Mouse (Mus musculus) kidney, adult 8-10 months (tissue): Measurements from ENCODE around the gene Dnm2.
A peak's percentile ranks its signal among the peaks of the same experiment; 100 is the strongest.

Experiments
- DNase-seq, 2 experiments: peaks; one replicate each; pipeline ENCODE4 v3.0.0; 2022

Dnm2 gene

GRCm38 (mm10) chr9:21424631-21425555, at the start of gene Dnm2:
TSS of gene Dnm2 (plus strand) at chr9:21424908.
- DNase-seq: peak; percentile 100

GRCm38 (mm10) chr9:21379195-21379594, 45.5 kb upstream of the Dnm2 start:
- no peak for DNase-seq

GRCm38 (mm10) chr9:21380868-21381267, 43.8 kb upstream of the Dnm2 start:
- no peak for DNase-seq

GRCm38 (mm10) chr9:21383966-21384365, 40.7 kb upstream of the Dnm2 start:
- DNase-seq: no peak

- DNase-seq: peak in 1 of 2 experiments; percentile 9
These were observed 32.0 kb upstream of the Dnm2 start for GRCm38 (mm10) chr9:21392646-21393175.

GRCm38 (mm10) chr9:21395692-21396091, 29.0 kb upstream of the Dnm2 start:
- DNase-seq: no peak

GRCm38 (mm10) chr9:21397170-21397569, 27.5 kb upstream of the Dnm2 start:
- no peak for DNase-seq

GRCm38 (mm10) chr9:21401042-21401441, 23.7 kb upstream of the Dnm2 start:
- DNase-seq: no peak

GRCm38 (mm10) chr9:21402764-21403253, 21.9 kb upstream of the Dnm2 start:
- no peak for DNase-seq

- no peak for DNase-seq
These were observed 21.0 kb upstream of the Dnm2 start for GRCm38 (mm10) chr9:21403745-21404144.

GRCm38 (mm10) chr9:21405525-21405924, 19.2 kb upstream of the Dnm2 start:
- no peak for DNase-seq

GRCm38 (mm10) chr9:21407951-21408350, 16.8 kb upstream of the Dnm2 start:
- DNase-seq: peak; percentile 88

- DNase-seq: no peak
These were observed 16.1 kb upstream of the Dnm2 start for GRCm38 (mm10) chr9:21408624-21409023.

- peak; percentile 77 to 89 for DNase-seq
These were observed 15.0 kb upstream of the Dnm2 start for GRCm38 (mm10) chr9:21409592-21410317.

- peak; percentile 83 to 84 for DNase-seq
These were observed 12.8 kb upstream of the Dnm2 start, which contains the start of gene Qtrt1 for GRCm38 (mm10) chr9:21411669-21412550. TSS of gene Qtrt1 (plus strand) at chr9:21411837.

- no peak for DNase-seq
These were observed 6.8 kb upstream of the Dnm2 start for GRCm38 (mm10) chr9:21417866-21418265.

- no peak for DNase-seq
These were observed 5.1 kb upstream of the Dnm2 start for GRCm38 (mm10) chr9:21419646-21420045.

- DNase-seq: no peak
These were observed 843 bp downstream of the Dnm2 start for GRCm38 (mm10) chr9:21425556-21425945.

GRCm38 (mm10) chr9:21426013-21426412, 1.3 kb downstream of the Dnm2 start:
- no peak for DNase-seq

GRCm38 (mm10) chr9:21426525-21426924, 1.8 kb downstream of the Dnm2 start:
- DNase-seq: no peak

GRCm38 (mm10) chr9:21427773-21428172, 3.1 kb downstream of the Dnm2 start:
- peak; percentile 75 to 78 for DNase-seq

GRCm38 (mm10) chr9:21428178-21428577, 3.5 kb downstream of the Dnm2 start:
- no peak for DNase-seq
